ENCODE assay signal across 8 mouse cellular contexts in the genomic region with DNA sequence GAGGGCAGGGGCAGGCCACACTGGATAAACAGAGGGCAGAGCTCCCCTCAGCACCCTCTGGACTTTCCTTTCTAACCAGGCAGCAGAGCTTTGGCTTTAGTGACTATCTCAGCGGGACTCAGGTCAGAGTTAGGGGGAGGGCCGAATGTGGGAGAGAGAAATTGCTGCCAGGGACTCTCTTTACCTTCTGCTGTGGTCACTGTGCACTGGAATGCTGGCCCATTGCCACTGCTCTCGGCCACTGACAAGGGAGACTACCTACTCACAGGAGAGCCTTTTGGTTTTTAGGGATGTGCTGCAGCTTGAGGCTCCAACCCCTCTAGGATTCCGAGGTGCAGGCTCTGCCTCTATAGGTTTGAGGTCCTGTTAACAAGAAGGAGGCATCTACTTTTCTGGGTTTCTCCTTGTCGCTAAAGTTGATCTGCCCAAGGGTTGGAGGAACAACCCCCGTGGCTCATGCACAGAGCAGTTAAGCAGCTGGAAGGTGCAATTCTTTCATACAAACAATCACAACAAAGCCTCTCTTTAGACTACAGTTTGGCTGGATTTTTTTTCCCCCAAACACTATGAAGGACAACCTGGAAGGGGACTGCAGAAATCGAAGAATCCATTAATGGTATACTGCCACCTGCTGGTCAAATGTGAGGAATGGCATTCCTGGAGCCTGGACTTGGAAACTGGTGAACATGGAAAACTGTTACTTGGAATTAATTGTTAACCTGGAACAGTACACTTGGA.
DNase-seq lines count a peak whose midpoint lies in the region; ATAC-seq and TF ChIP-seq lines count a peak whose summit lies in the region.

No protein-coding gene starts in this region.

- no peak overlapping the region for H3K4me3 ChIP-seq in heart, embryonic 15.5 days
- no peak overlapping the region for H3K4me3 ChIP-seq in lung, embryonic 14.5 days (ENCODE audit: low read depth, low read length)

- peak; percentile 64 for DNase-seq in 3T3-L1 (ENCODE audit: low read depth, low spot score)
- peak; percentile 56 for DNase-seq in MN1 (ENCODE audit: low spot score)
- peak; percentile 62 to 64 for DNase-seq in cerebellum, postnatal 36 days
- DNase-seq in kidney, postnatal 25 days, result peak; percentile 62 to 64
- DNase-seq in lung, embryonic 14.5 days, result peak; percentile 88
- peak; percentile 65 to 66 for DNase-seq in right cerebral cortex, postnatal 10 days (ENCODE audit: low spot score in 2 of 2)

- TF ChIP-seq CTCF in lung, embryonic 14.5 days (IDR thresholded peaks at IDR 0.05; ENCODE audit: low read depth), result peak; percentile 82

- H3K9me3 ChIP-seq in heart, embryonic 15.5 days (replicated peaks), result no peaks in the 10 kb centered on the region
- H3K9me3 ChIP-seq in lung, embryonic 14.5 days (ENCODE audit: low read depth, low read length), result no peaks in the 10 kb centered on the region

- peak overlapping the region; percentile 14 for H3K27ac ChIP-seq in heart, embryonic 15.5 days
- no peak overlapping the region for H3K27ac ChIP-seq in lung, embryonic 14.5 days (ENCODE audit: low read depth)

- peaks cover 8% of the 10 kb centered on the region for H3K4me1 ChIP-seq in heart, embryonic 15.5 days (replicated peaks)
- H3K4me1 ChIP-seq in lung, embryonic 14.5 days (ENCODE audit: insufficient read depth), result no peaks in the 10 kb centered on the region

- 40% methylated on average over 7 of the region's 7 CpGs for WGBS in heart, embryonic 15.5 days
- WGBS in lung, embryonic 14.5 days, result 41% methylated on average over 7 of the region's 7 CpGs

- 0 out of 2 replicates have a peak, but pooled peaks have one; percentile 31 for ATAC-seq in heart, embryonic 15.5 days (replicated peaks; ENCODE audit: insufficient number of reproducible peaks, insufficient read depth, low FRiP score, low read depth)
- peak; percentile 17; the same call in 1 of the 2 replicates for ATAC-seq in lung, embryonic 14.5 days (ENCODE audit: insufficient read depth)
- ATAC-seq in megakaryocyte-erythroid progenitor cell, adult 5-6 weeks (replicated peaks; ENCODE audit: low FRiP score, low TSS enrichment, poor library complexity, severe bottlenecking), result no peak

- no peaks in the 10 kb centered on the region for H3K27me3 ChIP-seq in heart, embryonic 15.5 days
- no peaks in the 10 kb centered on the region for H3K27me3 ChIP-seq in lung, embryonic 14.5 days (ENCODE audit: insufficient read depth, low read length)

- H3K9ac ChIP-seq in heart, embryonic 15.5 days, result no peak overlapping the region
- H3K9ac ChIP-seq in lung, embryonic 14.5 days, result no peak overlapping the region

- no peak overlapping the region for H3K4me2 ChIP-seq in heart, embryonic 15.5 days
- no peak overlapping the region for H3K4me2 ChIP-seq in lung, embryonic 14.5 days

- peaks cover 19% of the 10 kb centered on the region; the same call in 1 of the 2 replicates for H3K36me3 ChIP-seq in heart, embryonic 15.5 days
- peaks cover 18% of the 10 kb centered on the region; the same call in 1 of the 2 replicates for H3K36me3 ChIP-seq in lung, embryonic 14.5 days (ENCODE audit: insufficient read depth)
